Mouse (Mus musculus) testis, adult 2 months (tissue): ENCODE results near the gene Epha6.

Experiments used
- CTCF ChIP-seq: fragments of 200-500 bp; IDR thresholded peaks from 2 replicates; pipeline ENCODE4 v1.5.1; 2012; ENCODE audit warnings: low read depth, mild to moderate bottlenecking, inconsistent platforms, low read length, moderate library complexity; ENCODE audit not compliant: control insufficient read depth, insufficient read depth, insufficient replicate concordance
- POLR2A ChIP-seq: fragments of 200-500 bp; IDR thresholded peaks from 2 replicates; pipeline ENCODE4 v1.6.1; 2012; ENCODE audit warnings: low read depth, mild to moderate bottlenecking, inconsistent platforms, low read length, moderate library complexity; ENCODE audit not compliant: control insufficient read depth

DNA sequence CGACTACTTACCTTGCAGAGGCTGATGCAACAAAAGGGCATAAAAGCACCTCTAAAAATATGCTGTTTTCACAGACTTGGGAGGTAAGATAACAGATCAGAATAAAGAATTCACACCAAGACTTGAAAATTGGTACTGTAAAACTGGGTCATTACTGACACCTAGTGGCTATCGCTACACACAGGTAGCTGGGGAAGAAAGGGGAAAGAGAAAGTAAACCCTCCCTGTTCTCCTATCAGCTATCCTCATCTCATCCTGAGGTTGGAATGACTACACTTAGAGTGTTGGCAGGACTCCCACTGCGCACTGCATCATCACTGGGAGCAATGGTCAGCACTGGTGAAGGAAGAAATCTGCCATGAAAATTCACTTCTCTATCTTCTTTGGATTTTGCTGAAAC, 988.2 kb downstream of the Epha6 start:
- no peak for TF ChIP-seq CTCF
- no peak for TF ChIP-seq POLR2A
